Mouse (Mus musculus) thymus, postnatal 0 days (tissue): ENCODE measurements around the gene Atp2b2. TPM values are rescaled to one million over a fixed set of nuclear protein-coding genes. Genes with fewer than 3 reads are reported as not detected.
A peak's percentile ranks its signal among the peaks of the same experiment; 100 is the strongest.

ENCODE experiments used
- DNase-seq: peaks from one replicate; pipeline ENCODE4 v3.0.0-alpha.2; 2015; ENCODE audit warnings: low spot score
- polyA plus RNA-seq: library from polyadenylated mRNA; unstranded; fragments of >200 nt; fragmentation: Nextera tagmentation; extraction: Ambion mirVana; gene quantifications from 2 replicates; pipeline ENCODE4 v1.2.1, GENCODE M21; 2015

The Atp2b2 gene
- polyA plus RNA-seq, 1 experiment from 2014 or later, result 0.21 TPM

DNA sequence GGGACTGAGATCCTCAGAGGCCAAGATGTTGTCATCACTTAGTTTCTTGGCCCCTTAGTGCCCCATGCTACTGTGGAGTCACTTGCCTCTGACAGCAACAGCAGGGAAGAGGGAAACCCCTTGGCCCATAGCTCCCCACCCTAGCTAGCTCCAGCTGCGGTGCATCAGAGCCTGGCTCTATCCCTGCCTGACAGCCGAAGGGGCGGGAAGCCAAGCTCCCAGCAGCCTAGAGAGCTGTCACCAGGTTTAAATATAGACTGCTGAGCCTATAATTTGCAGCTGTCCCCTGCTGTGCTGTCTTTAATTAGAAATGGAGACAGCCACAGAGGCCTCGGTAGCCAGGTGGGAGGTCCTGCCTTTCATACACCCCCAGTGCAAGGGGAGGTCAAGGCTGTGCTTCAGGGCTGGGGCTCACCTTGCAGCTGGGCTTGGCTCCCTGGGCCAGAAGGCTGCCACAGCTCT lies 247.1 kb downstream of the Atp2b2 start:
- no peak for DNase-seq

GRCm38 (mm10) chr6:113792368-113792767 lies 250.0 kb downstream of the Atp2b2 start:
- no peak for DNase-seq

GRCm38 (mm10) chr6:113791012-113791411 lies 251.4 kb downstream of the Atp2b2 start:
- no peak for DNase-seq

- no peak for DNase-seq
These were observed 254.9 kb downstream of the Atp2b2 start for GRCm38 (mm10) chr6:113787459-113787968.

- no peak for DNase-seq
These were observed 256.8 kb downstream of the Atp2b2 start for GRCm38 (mm10) chr6:113785658-113786057.

DNA sequence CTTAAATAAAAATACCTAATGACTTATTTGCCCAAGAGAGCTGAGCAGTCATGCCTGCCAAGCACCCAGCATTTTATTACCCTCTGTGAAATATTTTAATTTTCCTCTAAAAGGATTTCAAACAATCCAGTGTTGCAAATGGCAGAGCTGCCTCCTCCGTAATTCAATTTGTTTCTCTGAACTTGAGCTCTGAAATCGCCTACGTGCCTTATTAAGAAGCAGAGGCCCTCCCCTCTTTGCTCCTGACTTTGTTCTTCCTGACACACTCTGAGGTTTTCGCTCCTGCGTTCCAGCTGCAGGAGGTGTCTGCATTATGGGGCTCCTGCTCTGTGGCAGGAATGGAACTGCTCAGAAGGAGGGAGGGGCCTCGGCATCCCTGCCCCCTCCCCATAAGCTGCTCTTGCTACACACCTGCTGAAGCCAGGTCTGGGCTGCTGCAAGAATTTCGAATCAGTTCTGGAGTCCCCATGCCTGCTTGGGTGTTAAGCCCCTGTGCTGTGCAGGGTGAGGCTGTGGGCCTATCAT lies 264.1 kb downstream of the Atp2b2 start:
- DNase-seq, result no peak

DNA sequence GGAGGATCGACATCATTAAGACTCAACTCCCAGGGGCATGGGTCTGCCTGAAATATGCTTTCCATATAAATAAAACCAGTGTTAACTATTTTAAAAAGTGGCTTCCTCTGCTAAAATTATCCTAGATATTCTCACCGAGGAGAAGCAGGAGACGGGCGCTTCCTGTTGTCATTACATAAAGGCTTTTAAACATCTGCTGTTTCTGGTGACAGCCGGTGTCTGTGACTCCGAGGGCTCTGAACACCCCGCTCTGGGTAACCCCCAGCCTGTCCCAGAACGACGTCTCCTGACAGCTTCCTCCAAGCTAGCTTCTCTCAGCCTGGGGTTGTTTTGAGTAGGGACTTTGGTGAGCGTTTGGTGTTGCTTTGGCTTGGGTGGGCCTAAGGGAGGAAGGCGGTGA lies 273.6 kb downstream of the Atp2b2 start:
- DNase-seq, result peak; percentile 4

DNA sequence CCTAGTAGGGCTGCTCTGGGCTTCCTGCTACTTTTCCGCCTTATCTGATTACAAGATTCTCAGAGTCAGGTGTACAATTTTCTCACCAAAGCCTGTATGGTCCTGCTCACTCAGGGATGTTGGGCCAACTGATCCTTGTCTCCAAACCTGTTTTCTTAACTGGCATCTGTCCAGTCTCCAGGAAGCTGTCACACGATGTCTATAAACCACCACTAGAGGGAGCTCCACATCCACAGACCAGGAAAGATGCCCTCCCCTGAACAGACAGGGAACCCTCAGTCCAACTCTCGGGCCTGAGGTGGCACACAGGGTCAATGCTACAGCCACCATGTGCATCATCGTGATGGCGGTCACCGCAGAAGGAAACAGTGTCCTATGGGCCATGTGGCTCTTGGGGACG lies 280.8 kb downstream of the Atp2b2 start:
- peak; percentile 68 for DNase-seq

DNA sequence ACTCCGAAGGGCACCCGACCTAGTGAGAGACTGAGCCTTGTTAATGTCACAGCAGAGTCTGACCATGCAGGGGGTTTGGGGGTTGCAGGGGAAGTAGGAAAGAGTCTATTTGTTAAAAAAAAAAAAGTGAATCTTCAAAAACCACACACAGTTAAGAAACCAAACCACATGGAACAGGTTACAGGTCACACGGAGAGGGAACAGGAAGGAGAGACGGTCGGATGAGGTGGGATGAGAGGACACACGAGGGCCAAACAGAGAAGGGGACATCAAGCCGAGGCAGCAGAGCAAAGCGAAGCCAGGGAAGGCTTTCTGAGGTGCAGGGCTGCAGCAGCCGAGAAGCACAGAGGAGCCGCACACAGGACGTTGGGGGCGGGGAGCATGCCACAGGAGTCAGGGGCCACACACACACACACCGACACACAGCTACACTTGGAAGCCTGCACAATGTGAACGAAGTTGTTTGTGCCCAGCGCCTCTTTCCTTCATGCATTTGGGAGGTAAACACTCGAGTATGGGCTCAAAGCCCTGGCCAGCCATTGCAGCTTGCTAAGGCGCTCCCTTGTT lies 293.2 kb downstream of the Atp2b2 start:
- DNase-seq, result peak; percentile 35

GRCm38 (mm10) chr6:113748351-113748750 lies 294.1 kb downstream of the Atp2b2 start:
- DNase-seq, result peak; percentile 16

DNA sequence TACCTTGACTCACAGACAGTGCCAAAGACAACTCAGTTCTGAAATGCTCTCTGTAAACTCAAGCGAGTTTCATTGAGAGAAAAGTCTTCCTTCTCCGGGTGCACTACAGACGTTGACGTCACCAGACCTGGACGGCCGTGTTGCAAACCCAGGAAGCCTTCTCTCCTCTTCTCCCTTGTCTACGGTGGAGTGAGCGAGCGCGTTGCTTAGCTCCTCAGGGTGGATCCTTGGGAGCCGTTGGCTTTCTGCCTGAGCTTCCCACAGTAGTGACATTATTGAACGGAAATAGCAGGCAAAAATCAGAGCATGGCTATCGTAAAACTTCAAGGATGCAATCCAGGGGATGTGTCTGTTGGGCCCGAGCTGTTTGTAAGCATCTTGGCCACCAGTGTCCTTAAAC lies 295.1 kb downstream of the Atp2b2 start:
- DNase-seq, result no peak

GRCm38 (mm10) chr6:113745117-113745516 lies 297.3 kb downstream of the Atp2b2 start:
- no peak for DNase-seq

DNA sequence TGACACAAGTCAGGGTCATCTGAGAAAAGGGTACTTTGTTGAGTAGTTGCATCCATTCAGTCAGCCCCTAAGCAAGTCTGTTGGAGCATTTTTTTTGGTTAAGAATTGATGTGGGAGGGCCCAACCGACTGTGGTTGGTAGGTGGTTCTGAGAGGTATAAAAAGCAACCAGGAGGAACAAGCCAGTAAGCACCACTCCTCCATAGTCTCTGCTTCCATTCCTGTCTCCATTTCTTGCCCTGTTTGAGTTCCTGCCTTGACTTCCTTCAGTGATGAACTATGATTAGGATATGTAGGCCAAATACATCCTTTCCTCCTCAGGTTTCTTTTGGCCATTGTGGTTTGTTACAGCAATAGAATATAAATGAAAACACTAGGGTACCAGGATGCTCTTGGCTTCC lies 299.3 kb downstream of the Atp2b2 start:
- DNase-seq, result no peak

- no peak for DNase-seq
These were observed 300.1 kb downstream of the Atp2b2 start for GRCm38 (mm10) chr6:113742321-113742720.

- no peak for DNase-seq
These were observed 301.0 kb downstream of the Atp2b2 start for GRCm38 (mm10) chr6:113741425-113741824.

DNA sequence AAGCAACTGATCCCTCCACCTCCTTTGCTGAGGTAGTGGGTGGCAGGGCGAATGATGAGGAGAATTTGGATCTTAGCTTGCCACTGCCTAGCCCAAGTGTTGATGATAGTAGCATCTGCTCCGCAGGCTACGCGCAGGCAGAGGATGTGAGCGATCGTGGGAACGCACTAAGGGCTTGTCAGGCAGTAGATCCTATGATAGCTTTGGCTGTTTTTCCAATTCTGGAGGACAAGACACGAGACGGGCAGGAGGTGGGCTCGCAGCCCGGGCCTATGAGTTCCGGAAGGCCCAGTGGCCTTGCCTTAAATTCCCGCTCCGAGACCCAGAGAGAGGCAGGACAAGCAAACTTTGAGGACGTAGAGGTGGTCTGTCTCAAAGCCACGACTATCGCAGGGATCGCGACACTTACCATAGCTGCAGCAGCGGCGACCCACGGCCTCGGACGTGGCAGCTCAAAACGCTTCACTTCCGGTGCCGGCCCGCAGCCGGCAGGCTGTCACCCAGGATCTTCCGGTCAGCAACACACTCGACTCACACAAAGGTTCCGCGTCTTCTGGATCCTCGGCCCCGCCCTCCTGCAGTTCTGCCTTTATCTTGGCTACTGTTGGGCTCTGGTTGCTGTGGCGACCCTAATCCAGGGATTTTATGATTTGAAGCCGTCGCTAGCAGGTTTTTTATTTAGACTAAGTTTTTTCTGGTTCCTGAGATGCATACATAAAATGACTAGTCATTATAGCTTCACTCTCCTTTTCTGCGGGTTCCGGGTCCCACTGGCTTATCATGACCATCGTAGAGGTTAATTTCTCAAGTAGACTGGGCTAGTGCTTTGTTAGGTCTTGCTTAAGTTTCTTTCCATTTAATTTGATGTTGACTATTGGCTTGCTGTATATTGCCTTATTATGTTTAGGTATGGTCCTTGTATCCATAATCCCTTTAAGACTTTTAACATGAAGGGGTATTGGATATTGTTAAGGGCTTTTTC lies 301.9 kb downstream of the Atp2b2 start, which contains the start of gene Sec13:
TSS of gene Sec13 (minus strand) at position 508 of the 982 bp plus-strand sequence.
- peak; percentile 86 for DNase-seq

GRCm38 (mm10) chr6:113737318-113738046 lies 304.9 kb downstream of the Atp2b2 start:
- no peak for DNase-seq

GRCm38 (mm10) chr6:113731296-113731695 lies 311.1 kb downstream of the Atp2b2 start:
- no peak for DNase-seq

- DNase-seq, result no peak
These were observed 314.2 kb downstream of the Atp2b2 start for GRCm38 (mm10) chr6:113728181-113728580.

DNA sequence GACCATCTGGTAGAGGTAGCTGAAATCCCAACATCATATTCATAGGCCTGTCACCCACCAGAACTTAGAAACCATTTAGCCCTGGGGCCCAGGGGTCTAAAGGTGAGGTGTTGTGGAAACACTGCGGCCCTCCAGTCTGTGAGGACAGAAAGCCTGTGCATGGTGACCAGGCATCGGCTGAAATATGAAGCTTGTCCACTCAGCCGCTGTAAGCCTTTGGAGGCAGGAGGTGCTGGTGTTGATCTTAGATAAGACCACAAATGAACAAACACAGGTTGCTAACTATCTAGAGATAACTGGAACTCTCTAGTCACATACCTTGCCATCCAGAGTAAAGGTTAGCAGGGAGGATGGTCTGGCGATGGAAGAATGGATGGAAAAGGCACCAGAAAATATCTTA lies 321.4 kb downstream of the Atp2b2 start:
- DNase-seq, result no peak

DNA sequence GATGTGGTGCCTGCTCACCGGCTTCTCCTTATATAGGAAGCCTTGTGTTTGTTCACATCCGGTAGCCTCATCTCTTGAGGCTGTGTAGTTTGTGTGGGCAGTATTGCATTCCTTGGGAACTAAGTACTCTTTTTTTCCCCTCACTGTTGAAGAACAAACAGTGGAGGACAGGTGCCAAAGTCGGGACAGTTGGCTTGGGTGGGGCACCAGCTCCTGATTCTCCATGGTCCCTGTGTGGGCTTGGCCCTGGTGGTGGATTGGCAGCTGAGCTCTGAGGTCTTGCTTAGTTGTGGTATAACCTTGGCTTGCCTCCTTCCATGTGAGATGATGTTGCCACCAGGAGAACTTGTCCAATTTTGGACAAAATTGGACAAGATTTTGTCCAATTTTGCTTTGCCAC lies 322.5 kb downstream of the Atp2b2 start, which contains the start of gene Ghrl:
TSS of gene Ghrl (minus strand) at position 3 of the 400 bp plus-strand sequence.
- no peak for DNase-seq
